Mouse (Mus musculus): ENCODE measurements around the gene Trim47. TPM values are rescaled to one million over a fixed set of nuclear protein-coding genes. Genes with fewer than 3 reads are reported as not detected.
A peak's percentile ranks its signal among the peaks of the same experiment; 100 is the strongest.
"Not testable (repeated sequence)": the region's sequence is repeated elsewhere in the genome, so short reads cannot be mapped to it uniquely, and the experiment has no call there.

Trim47 gene
- polyA plus RNA-seq, 1 experiment = 19.1 TPM

DNA sequence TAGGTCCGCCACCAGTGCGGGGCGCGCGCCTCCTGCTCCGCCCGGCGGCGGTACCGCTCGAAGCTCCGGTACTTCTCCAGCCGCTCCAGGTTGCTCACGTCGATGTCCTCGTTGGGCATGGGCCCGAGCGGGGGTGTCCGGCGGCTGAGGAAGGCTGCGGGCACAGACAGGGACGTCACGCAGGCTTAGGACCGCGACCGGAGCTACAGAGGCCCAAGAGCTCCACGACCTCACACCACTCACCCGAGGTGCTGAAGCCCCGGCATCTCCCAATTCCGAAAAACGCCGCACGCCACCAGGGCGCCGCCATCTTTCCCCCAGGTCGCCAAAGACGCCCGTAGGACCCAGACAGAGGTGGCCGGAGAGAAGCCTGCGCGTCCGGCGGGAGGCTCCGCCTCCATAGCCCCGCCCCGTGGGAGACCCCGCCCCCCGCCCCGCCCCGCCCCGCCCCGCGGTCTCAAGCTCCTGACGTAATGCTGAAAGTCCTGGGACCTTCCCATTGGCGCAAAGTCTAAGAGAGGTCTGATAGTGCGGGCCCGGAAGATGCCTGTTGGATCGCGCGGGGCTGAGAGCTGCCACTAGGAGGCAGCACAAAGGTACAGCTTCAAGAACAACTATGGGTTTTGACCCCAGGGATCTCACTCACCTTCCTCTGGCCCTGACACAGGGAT, 11.6 kb upstream of the Trim47 start, which contains the start of gene Mrpl38:
Gene Mrpl38 (minus strand): TSS at position 401 of the 671 bp plus-strand sequence.
- WGBS = under 1% methylated on average over 60 of the region's 60 CpGs

DNA sequence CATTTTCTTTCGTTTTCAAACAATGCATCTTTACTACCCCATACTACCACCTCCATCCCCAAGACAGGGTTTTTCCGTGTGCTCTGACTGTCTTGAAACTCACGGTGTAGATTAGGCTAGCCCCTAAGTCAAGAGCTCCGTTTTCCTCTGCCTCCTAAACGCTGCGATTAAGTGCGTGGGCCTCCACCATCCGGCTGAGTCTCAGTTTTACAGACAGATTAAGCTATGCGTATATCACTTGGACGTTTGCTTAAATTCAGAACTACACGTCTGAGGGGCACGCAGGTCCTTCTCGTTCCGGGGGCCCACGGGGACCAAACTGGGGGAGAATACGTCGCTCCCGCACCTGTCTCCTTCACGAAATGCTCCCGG, 11.1 kb upstream of the Trim47 start:
- under 1% methylated on average over 20 of the region's 20 CpGs for WGBS
- no peak for DNase-seq (ENCODE audit: low read depth, low spot score)

More for the DNA sequence above, 11.6 kb upstream of the Trim47 start, which contains the start of gene Mrpl38:
- DNase-seq (ENCODE audit: low read depth, low spot score) = peak; percentile 84

DNA sequence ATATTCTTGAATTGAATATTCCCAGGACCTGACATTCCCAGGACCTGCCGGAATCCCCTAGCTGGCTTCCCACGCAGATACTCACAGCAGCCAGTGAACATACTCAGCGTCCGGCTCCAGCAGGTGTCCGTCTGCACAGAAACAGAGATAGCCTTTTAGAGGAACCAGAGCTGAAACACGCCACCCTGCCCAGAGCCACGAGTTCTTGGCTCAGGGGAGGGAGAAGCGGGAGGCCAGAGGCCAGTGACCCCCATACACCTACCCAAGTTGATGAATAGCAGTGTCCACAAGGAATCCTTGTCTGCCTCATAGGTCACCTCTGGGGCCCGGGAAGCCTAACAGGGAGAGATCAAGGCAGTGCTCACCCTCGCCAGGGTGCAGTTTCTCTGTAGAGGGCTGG, 7.2 kb upstream of the Trim47 start:
- no peak for DNase-seq (ENCODE audit: low read depth, low spot score)
- 91% methylated on average over 10 of the region's 10 CpGs for WGBS

DNA sequence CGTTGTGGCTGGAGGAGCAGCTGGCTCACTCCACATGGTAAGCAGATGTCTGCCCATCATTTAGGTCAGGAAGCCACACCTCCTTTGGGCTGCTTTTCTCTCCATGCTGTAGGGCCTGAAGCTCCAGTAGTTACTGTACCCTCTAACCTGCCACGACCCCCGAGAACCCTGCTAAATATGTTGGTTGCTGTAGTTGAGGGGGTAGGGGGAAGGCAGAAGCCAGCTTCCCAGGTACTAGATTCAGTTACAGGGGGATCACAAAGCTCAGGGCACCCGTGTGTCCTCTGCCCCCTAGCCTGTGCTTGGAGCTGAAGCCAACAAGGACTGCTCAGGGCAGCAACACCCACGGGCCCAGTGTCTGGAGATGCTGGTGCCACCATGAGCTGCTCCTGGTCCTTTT, 6.5 kb upstream of the Trim47 start:
- WGBS = 70% methylated on average over 5 of the region's 5 CpGs
- DNase-seq (ENCODE audit: low read depth, low spot score) = no peak

DNA sequence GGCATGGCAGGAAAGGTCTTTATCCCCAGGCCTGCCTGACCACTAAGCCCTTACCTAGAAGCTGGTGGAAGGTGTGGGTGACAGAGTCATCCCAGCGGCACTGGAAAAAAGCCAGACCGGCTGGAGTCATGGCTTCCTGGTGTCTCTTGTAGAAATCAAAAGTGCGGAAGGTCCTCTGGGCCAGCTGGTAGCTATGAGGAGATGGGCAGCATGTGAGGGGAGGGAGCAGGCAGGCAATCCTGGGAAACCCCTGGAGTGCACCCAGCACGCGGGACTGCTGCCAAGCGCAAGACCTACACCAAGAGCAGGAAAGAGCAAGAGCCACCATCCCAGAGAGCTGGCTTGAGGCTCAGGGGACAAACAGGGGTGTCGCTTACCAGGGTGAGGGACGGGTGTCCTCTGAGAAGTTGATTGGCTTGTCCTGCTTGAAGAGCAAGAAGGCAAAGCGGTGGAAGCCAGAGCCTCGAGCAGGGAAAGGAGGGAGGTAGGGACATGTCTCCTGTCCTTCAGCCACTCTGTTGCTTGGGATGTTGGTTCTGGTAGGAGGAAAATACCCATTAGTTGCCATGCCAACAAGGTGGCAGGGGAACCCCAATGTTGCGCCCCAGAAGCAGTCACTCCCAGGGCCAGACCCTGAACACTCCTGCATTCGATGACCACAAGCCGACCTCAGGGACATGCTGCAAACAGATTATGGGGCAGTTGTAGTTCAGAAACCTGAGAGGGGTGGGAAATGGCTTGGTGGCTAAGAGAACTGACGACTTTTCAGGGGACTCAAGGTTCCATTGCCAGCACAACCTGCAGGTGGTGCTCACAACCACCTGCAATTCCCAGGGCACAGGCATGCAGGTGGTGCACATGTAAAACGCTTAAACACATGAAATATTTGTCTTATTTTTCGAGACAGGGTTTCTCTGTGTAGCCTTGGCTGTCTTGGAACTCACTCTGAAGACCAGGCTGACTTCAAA, 5.6 kb upstream of the Trim47 start:
- WGBS = 74% methylated on average over 16 of the region's 16 CpGs
- DNase-seq (ENCODE audit: low read depth, low spot score) = no peak

DNA sequence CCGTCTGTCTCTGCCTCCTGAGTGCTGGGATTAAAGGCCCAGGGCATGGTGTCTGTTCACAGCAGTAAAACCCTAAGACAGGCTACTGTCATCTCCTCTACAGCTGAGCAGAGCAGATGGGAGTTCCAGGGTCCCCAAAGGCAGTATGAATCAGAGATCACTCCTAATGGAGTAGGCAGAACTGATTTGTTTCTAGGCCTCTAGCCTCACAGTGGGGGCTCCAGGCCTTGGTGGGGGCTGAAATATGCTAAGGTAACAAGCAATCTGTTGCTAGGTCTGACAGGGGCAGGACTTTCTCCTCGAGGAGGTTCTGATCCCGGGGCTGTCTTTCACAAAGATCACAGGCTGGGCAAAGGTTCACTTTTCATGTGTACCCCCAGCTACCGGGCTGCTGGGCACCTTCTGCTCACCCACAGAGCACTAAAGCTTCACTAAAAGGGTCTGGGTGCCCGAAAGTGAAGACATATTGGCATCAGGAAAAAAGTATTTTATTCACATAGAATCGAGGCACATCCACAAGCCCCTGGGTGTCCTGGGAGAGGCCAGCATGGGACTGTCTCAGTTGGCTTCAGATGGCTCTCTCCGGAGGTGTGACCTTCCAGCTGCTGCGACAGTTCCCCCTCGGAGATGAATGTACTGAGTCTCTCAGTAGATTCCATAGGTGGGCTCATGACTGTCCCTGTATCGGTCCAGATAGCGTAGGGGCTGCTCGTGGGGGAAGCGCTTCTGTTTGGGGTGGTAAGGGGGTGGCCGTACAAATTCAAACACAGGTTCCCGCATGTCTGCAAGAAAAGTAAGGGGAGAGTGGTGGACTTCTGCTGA, 4.5 kb upstream of the Trim47 start:
- WGBS = 75% methylated on average over 15 of the region's 15 CpGs
- no peak for DNase-seq (ENCODE audit: low read depth, low spot score)

DNA sequence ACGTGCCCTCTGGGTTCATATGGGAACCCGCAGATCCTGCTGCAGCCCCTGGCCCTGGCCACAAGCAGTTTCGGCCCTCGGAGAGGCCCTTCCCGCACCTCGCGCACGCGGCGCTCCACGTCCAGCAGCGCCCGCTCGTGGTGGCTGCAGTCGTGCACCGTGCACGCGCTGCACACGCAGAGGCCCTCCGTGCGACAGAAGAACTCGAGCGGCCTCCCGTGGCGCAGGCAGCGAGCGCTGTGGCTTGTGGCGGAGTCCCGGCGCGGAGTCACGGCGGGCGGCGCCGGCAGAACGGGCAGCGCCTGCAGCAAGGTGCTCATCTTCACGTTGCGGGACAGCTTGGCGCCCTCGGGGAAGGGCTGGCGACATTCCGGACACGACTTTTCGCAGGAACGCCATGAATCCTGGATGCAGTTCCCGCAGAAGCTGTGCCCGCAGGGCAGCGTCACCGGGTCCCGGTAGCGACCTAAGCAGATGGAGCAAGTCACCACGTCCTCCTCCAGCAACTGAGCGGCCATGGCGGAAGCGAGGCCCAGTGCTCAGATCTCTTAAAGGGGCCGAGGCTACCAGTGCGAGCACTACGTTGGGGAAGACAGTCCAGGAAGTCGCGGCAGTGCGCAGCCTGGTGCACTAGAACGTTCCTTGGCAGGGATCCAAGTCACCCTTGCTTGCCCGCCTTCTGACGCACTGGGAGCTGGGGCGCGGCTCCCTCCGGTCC, 3.6 kb upstream of the Trim47 start, which contains the start of gene Trim65:
Gene Trim65 (minus strand): TSS at position 641 of the 718 bp plus-strand sequence.
- WGBS = under 1% methylated on average over 69 of the region's 69 CpGs
- peak; percentile 65 for DNase-seq (ENCODE audit: low read depth, low spot score)

DNA sequence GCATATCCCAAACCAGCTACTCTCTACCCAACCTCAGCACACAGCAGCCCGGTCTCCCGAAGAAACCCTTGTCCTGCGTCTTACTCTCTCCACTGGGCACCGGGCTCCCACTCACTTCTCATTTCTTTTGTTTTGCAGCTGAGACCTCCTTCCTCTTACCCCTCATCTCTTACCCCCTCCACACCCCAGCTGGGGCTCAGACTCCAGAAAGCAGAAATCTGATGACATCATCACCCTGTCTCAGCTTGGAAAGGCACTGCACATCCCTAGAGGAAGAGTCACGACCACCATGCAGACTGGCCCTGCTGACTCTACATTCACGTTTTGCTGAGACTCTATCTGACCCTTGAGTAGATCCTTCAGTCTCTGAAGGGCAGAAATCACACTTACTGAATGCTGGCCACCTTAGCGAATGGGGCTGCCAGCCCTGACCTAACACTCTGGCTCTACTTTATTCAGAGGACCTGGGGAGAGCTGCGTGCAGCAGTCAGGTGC, 3.0 kb upstream of the Trim47 start:
- WGBS = 34% methylated on average over 8 of the region's 8 CpGs
- DNase-seq (ENCODE audit: low read depth, low spot score) = no peak

DNA sequence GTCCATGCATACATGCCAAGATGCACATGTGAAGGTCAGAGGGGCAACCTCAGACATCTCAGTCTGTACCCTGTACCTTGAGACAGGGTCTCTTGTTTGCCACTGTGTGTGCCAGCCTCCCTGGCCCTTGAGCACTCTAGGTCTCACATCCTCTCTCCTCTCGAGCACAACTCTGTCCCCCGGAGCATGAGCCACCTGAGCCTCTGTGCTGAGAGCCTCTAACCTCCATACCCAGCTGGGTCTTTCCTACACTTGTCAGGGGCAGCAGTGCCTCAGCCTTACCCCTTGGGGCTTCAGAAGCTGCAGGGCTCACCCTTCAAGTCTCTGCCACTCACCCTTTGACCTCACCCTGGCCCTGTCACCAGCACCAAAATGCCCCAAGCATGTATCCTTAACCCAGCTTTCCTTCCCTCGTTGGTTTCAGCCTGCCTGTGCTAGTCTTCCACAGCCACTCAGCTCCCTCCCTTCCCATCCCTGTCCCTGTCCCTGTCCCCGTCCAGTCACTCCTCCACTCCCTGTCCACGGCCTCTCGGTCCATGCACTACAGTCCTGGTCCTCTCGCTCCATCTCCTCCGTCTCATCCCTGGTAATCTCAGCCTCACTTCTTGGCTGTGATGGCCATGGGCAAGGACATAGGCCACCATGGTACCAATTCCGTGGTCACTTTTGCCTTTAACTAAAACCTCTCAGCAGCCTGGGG, 2.2 kb upstream of the Trim47 start:
- 84% methylated on average over 9 of the region's 9 CpGs for WGBS
- DNase-seq (ENCODE audit: low read depth, low spot score) = no peak

DNA sequence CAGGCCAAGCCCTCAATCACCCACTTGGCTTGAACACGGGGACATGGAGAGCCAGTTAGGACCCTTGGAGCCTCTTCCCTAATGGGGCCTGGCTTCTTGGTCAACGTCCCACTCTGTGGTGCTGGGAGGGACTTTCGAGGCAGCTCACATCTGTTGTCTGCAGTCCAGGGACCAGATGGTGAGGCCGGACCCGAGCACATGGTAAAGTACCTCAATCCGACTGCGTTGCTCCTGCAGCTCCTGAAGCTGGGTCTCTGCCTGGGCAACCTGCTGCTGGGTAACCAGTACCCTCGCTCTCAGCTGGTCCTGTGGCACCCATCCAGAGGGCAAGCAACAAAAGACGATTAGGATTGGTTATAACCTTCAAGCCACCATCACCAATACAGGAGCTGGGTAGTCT, 976 bp upstream of the Trim47 start:
- DNase-seq (ENCODE audit: low read depth, low spot score) = no peak
- WGBS = 80% methylated on average over 9 of the region's 9 CpGs

DNA sequence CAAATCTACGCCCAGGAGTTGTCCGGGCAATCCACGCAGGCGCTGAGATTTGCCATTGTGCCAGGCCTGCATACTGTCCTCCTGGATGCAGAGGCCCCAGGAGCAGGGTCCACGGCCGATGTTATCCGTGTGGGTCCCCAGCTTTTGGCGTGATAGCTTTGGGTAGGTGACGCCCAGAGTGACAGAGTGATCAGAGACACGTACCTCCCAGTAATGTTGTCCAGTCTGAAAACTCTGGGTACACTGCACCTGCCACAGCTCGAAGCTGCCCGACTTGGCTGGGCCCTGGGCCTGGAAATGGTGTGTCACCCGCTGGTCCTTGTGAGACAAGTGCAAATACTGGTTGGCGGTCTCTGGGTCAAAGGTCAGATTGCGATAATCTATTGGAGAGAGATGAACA, 749 bp downstream of the Trim47 start:
- DNase-seq (ENCODE audit: low read depth, low spot score) = no peak
- 97% methylated on average over 15 of the region's 15 CpGs for WGBS

DNA sequence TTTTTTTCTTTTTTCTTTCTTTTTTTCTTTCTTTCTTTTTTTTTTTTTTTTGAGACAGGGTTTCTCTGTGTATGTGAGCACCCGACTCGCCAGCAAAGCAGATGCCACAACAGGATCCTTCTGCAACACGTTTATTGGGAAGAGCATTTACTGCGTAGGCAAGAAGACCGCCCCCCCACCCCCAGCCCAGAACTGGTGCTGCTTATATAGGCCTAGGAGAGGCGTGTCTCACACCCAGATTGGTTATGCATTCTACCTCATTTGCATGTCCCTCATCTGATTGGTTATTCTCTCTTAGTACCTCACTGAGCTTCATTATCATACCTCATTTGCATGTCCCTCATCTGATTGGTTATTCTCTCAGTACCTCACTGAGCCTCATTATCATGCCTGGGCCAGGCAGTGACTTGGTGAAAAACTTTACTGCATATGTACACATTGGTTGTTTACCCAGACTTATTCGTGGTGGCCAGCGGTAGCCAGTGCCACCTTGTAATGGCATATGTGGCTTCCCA, 5.2 kb downstream of the Trim47 start:
- WGBS = 84% methylated on average over 8 of the region's 8 CpGs
- DNase-seq (ENCODE audit: low read depth, low spot score) = not testable (repeated sequence)

DNA sequence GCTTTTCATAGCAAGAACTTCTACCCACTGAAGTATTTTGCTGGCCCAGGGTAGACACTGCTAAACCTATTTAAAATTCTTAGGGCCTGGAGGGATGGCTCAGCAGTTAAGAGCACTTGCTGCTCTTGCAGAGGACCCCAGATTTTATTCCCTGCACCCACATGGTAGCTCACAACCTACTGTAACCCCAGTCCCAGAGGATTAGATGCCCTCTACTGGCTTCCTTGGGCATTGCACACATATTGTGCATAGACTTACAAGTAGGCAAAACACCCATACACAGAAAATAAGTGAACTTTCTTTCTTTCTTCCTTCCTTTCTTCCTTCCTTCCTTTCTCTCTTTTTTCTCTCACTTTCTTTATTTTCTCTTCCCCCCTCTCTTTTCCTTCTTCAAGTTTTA, 9.2 kb downstream of the Trim47 start:
- DNase-seq (ENCODE audit: low read depth, low spot score) = no peak

DNA sequence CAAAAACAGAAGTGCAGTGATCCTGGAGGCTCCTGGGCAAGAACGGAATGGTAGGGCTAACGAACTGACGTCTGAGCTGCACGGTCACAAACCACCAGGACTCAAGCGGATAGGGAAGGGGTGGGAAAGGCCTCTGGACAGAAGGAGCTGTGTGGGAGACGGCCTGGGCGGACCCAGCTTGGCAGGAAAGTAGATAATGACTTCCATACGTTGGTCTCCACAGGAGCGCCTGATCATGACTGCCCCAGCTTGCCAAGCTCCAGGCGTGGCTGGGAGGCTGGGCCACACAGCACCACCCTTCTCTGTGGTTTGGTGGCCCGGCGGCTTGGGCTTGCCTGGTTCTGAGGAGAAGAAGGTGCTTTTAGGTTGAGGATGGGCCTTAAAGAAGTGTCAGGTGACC, 9.8 kb downstream of the Trim47 start:
- 82% methylated on average over 12 of the region's 12 CpGs for WGBS
- DNase-seq (ENCODE audit: low read depth, low spot score) = no peak

DNA sequence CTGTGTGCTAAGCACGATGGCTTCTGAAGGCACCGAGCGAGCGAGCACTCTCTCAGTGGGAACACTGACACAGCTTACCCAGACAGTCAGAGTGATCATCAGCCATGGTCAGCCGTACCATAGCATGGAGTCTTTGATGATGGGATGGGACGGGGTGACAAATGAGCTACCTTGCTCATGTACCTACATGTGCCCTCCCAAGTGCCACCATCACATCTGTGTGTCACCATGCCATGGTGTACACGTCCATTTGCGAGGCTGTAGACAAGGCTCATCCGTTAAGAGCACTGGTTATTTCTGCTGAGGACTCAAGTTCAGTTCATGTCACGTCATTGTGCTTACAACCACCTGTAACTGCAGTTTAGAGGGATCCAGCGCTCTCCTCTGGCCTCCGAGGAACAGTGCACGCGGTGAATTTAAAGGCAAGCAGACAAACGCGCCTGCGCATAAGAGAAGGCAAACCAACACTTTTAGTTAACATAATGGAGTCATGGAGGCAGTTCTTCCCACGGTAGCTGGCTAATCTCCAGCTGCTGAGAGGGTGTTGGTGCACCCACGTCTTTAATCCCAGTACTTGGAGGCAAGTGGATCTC, 15.3 kb downstream of the Trim47 start:
- WGBS = 92% methylated on average over 19 of the region's 19 CpGs
- no peak for DNase-seq (ENCODE audit: low read depth, low spot score)

DNA sequence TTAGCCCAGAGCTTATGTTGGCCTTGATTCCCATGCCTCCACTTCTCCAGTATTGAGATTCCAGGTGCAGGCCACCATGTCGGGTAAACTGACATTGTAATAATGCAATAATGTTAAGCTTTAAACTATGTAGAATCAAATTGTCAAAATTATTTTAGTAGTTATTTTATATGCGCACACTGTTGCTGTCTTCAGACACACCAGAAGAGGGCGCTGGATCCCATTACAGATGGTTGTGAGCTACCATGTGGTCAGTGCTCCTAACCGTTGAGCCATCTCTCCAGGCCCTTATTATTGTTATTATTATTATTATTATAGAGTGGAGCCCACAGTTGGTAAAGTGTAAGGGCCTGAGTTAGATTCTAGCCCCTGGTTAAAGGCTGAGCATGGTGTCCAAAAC, 15.9 kb downstream of the Trim47 start:
- WGBS = 86% methylated on average over 4 of the region's 4 CpGs
- no peak for DNase-seq (ENCODE audit: low read depth, low spot score)

DNA sequence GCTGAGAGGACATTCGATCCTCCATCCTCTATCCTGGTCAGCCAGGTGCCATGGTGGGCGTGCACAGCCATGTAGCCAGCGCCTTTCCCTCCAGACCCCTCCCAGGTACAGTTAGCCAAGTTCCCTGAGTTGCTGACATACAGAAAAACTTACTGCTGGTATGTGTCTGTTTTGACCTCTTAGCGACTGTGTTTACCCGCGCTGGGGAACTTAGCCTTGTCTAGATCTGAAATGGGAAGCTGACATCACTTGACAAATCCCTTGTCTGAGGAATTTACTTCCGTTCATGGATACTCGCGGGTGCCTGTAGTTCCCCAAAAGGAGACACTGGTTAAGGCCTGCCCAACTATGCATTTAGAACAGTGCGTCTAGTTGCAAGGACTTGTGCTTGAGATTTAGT, 16.5 kb downstream of the Trim47 start:
- DNase-seq (ENCODE audit: low read depth, low spot score) = no peak
- 41% methylated on average over 10 of the region's 10 CpGs for WGBS

DNA sequence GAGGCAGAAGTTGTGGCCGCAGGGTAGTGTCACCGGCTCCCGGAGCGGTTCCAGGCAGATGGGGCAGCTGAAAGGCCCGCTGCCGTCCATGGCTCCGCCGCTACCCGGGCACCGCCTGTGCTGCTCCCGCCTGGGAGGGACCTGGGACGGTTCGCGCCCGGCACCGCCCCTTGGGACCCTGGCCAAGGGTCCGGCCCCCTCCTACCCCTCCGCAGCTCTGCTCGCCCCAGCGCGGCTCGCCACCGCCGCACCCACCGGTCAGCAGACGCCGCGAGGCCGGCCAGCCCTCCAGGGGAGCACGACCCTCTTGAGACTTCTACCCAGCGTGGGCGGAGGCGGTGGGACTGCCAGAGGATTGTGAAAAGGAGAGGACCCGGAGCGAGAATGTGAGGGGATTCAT, 16.9 kb downstream of the Trim47 start:
- WGBS = 3% methylated on average over 35 of the region's 35 CpGs
- no peak for DNase-seq (ENCODE audit: low read depth, low spot score)

Data from large intestine, adult 2 months (tissue).